Mouse (Mus musculus): ENCODE data around the gene Pla1a. TPM values are rescaled to one million over a fixed set of nuclear protein-coding genes. Genes with fewer than 3 reads are reported as not detected.

Pla1a gene
- polyA plus RNA-seq, 1 experiment from 2014 or later: 1.6 TPM

- H3K27me3 ChIP-seq (replicated peaks; ENCODE audit: insufficient read depth, low read length): no peaks in the 10 kb centered on the region
- H3K27ac ChIP-seq (ENCODE audit: low read length): no peak overlapping the region
- H3K4me3 ChIP-seq (ENCODE audit: low read depth, low read length): no peak overlapping the region
- H3K4me1 ChIP-seq (ENCODE audit: insufficient read depth, low read depth, low read length): no peaks in the 10 kb centered on the region
- H3K9ac ChIP-seq (replicated peaks; ENCODE audit: low read depth): no peak overlapping the region
- no peaks in the 10 kb centered on the region for H3K36me3 ChIP-seq (ENCODE audit: insufficient read depth, low read length)
- no peak overlapping the region for H3K4me2 ChIP-seq (replicated peaks; ENCODE audit: low read depth, low read length)
- TF ChIP-seq EP300 (IDR thresholded peaks at IDR 0.05) (no peak), CTCF (IDR thresholded peaks at IDR 0.05) (no peak)
- ATAC-seq (no peak), DNase-seq (ENCODE audit: low spot score) (no peak)
- no peaks in the 10 kb centered on the region for H3K9me3 ChIP-seq (ENCODE audit: low read length)
- 74% methylated on average over 10 of the region's 10 CpGs for WGBS
These were observed 58.4 kb downstream of the Pla1a start for GRCm38 (mm10) chr16:38374379-38375140.

DNA sequence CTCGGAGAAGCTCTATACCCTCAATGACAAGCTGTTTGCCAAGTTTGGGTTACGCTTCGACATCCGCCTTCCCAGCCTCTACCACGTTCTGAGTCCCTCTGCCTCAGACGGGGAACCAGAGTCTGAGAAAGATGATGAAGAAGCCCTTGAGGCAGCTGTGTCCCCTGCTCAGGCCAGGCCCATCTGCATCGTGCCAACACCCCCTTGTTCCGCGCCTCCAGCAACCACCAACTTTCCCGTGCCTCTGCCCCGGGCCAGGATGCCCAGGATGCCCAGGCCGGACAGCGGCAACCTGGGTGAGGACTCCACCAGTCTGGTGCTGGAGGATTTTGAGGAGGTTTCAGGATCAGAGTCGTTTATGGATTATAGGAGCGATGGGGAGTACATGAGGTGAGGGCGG is 59.0 kb downstream of the Pla1a start:
- no peak overlapping the region for H3K27ac ChIP-seq (ENCODE audit: low read length)
- WGBS: 85% methylated on average over 16 of the region's 16 CpGs
- H3K4me3 ChIP-seq (ENCODE audit: low read depth, low read length): no peak overlapping the region
- H3K27me3 ChIP-seq (replicated peaks; ENCODE audit: insufficient read depth, low read length): no peaks in the 10 kb centered on the region
- no peaks in the 10 kb centered on the region for H3K4me1 ChIP-seq (ENCODE audit: insufficient read depth, low read depth, low read length)
- H3K9ac ChIP-seq (replicated peaks; ENCODE audit: low read depth): no peak overlapping the region
- no peak overlapping the region for H3K4me2 ChIP-seq (replicated peaks; ENCODE audit: low read depth, low read length)
- no peaks in the 10 kb centered on the region for H3K36me3 ChIP-seq (ENCODE audit: insufficient read depth, low read length)
- ATAC-seq (no peak), DNase-seq (ENCODE audit: low spot score) (no peak)
- TF ChIP-seq EP300 (IDR thresholded peaks at IDR 0.05) (no peak), CTCF (IDR thresholded peaks at IDR 0.05) (no peak)
- no peaks in the 10 kb centered on the region for H3K9me3 ChIP-seq (ENCODE audit: low read length)

GRCm38 (mm10) chr16:38373439-38373838 is 59.5 kb downstream of the Pla1a start:
- Histone ChIP-seq H3K4me3 (ENCODE audit: low read depth, low read length) (no peak overlapping the region), H3K27ac (ENCODE audit: low read length) (no peak overlapping the region), H3K36me3 (ENCODE audit: insufficient read depth, low read length) (no peaks in the 10 kb centered on the region), H3K27me3 (replicated peaks; ENCODE audit: insufficient read depth, low read length) (no peaks in the 10 kb centered on the region), H3K4me2 (replicated peaks; ENCODE audit: low read depth, low read length) (no peak overlapping the region), H3K9me3 (ENCODE audit: low read length) (no peaks in the 10 kb centered on the region), H3K9ac (replicated peaks; ENCODE audit: low read depth) (no peak overlapping the region), H3K4me1 (ENCODE audit: insufficient read depth, low read depth, low read length) (no peaks in the 10 kb centered on the region)
- ATAC-seq (no peak), DNase-seq (ENCODE audit: low spot score) (no peak)
- 87% methylated on average over 10 of the region's 10 CpGs for WGBS
- TF ChIP-seq CTCF (IDR thresholded peaks at IDR 0.05) (no peak), EP300 (IDR thresholded peaks at IDR 0.05) (no peak)

GRCm38 (mm10) chr16:38372876-38373275 is 60.1 kb downstream of the Pla1a start:
- Histone ChIP-seq H3K9ac (replicated peaks; ENCODE audit: low read depth) (no peak overlapping the region), H3K9me3 (ENCODE audit: low read length) (no peaks in the 10 kb centered on the region), H3K27ac (ENCODE audit: low read length) (no peak overlapping the region), H3K4me1 (ENCODE audit: insufficient read depth, low read depth, low read length) (no peaks in the 10 kb centered on the region), H3K4me2 (replicated peaks; ENCODE audit: low read depth, low read length) (no peak overlapping the region), H3K36me3 (ENCODE audit: insufficient read depth, low read length) (no peaks in the 10 kb centered on the region), H3K27me3 (replicated peaks; ENCODE audit: insufficient read depth, low read length) (no peaks in the 10 kb centered on the region), H3K4me3 (ENCODE audit: low read depth, low read length) (no peak overlapping the region)
- DNase-seq (ENCODE audit: low spot score) (no peak), ATAC-seq (no peak)
- no peak for TF ChIP-seq CTCF (IDR thresholded peaks at IDR 0.05)
- TF ChIP-seq EP300 (IDR thresholded peaks at IDR 0.05): no peak
- WGBS: 83% methylated on average over 4 of the region's 4 CpGs

DNA sequence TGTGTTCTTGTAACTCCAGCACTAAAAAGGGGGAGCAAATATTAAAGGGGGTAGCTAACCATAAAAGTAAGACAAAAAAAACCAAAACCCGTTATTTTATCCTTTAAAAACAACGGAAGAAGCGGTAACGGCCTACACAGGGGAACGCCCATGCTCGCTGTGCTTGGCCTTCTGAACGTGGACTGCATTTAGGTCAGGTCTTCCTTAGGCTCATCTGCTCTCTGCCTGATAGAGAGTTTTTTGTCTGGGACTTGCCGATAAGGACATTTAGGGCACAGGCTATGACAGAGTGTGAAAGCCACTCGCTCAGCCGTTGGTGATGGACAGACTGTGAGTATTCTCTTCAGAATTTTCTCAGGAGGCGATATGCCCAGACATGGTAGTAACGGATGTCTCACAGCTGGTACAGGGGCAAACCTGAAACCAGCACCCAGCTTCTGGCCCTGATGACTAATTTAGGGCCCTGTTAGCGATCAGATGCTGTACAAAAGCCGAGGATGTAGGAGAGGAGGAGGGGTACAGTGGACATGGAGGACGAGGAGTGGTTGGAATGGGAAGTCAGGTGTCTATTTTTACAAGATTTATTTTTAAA is 61.1 kb downstream of the Pla1a start:
- Histone ChIP-seq H3K9ac (replicated peaks; ENCODE audit: low read depth) (no peak overlapping the region), H3K27me3 (replicated peaks; ENCODE audit: insufficient read depth, low read length) (no peaks in the 10 kb centered on the region), H3K4me1 (ENCODE audit: insufficient read depth, low read depth, low read length) (no peaks in the 10 kb centered on the region), H3K27ac (ENCODE audit: low read length) (no peak overlapping the region), H3K36me3 (ENCODE audit: insufficient read depth, low read length) (no peaks in the 10 kb centered on the region), H3K9me3 (ENCODE audit: low read length) (no peaks in the 10 kb centered on the region), H3K4me3 (ENCODE audit: low read depth, low read length) (no peak overlapping the region), H3K4me2 (replicated peaks; ENCODE audit: low read depth, low read length) (no peak overlapping the region)
- TF ChIP-seq CTCF (IDR thresholded peaks at IDR 0.05): no peak
- TF ChIP-seq EP300 (IDR thresholded peaks at IDR 0.05): no peak
- WGBS: 85% methylated on average over 15 of the region's 15 CpGs
- ATAC-seq (no peak; the same call in 1 of the 2 replicates), DNase-seq (ENCODE audit: low spot score) (no peak)

GRCm38 (mm10) chr16:38370633-38371374 is 62.1 kb downstream of the Pla1a start:
- no peak overlapping the region for H3K4me3 ChIP-seq (ENCODE audit: low read depth, low read length)
- no peaks in the 10 kb centered on the region for H3K36me3 ChIP-seq (ENCODE audit: insufficient read depth, low read length)
- no peak overlapping the region for H3K9ac ChIP-seq (replicated peaks; ENCODE audit: low read depth)
- H3K27ac ChIP-seq (ENCODE audit: low read length): no peak overlapping the region
- 64% methylated on average over 8 of the region's 8 CpGs for WGBS
- no peaks in the 10 kb centered on the region for H3K9me3 ChIP-seq (ENCODE audit: low read length)
- no peaks in the 10 kb centered on the region for H3K27me3 ChIP-seq (replicated peaks; ENCODE audit: insufficient read depth, low read length)
- no peaks in the 10 kb centered on the region for H3K4me1 ChIP-seq (ENCODE audit: insufficient read depth, low read depth, low read length)
- no peak overlapping the region for H3K4me2 ChIP-seq (replicated peaks; ENCODE audit: low read depth, low read length)
- TF ChIP-seq EP300 (IDR thresholded peaks at IDR 0.05) (no peak), CTCF (IDR thresholded peaks at IDR 0.05) (no peak)
- ATAC-seq: no peak; the same call in 1 of the 2 replicates
- no peak for DNase-seq (ENCODE audit: low spot score)

All from lung, postnatal 0 days (tissue).